Mouse (Mus musculus) spleen, adult 2 months (tissue): ENCODE measurements around the gene Olfr635. TPM values are rescaled to one million over a fixed set of nuclear protein-coding genes. Genes with fewer than 3 reads are reported as not detected.
"Not testable (repeated sequence)": the region's sequence is repeated elsewhere in the genome, so short reads cannot be mapped to it uniquely, and the experiment has no call there.

Source experiments
- DNase-seq, 2 experiments: peaks; one replicate each; pipeline versions ENCODE4 v3.0.0 to v3.0.0-alpha.2; 2012 to 2021; ENCODE audit warnings: low spot score in 2 of 2, low read depth in 1 of 2
- H3K27ac ChIP-seq: fragments of 200-500 bp; 2 replicates; pipeline ENCODE4 v1.5.1; 2012; ENCODE audit warnings: low read length, inconsistent platforms; ENCODE audit not compliant: insufficient read depth
- H3K27me3 ChIP-seq: fragments of 200-500 bp; 2 replicates; pipeline ENCODE4 v1.6.1; 2012; ENCODE audit warnings: mild to moderate bottlenecking, moderate library complexity, low read length, inconsistent platforms; ENCODE audit not compliant: control insufficient read depth, insufficient read depth
- H3K36me3 ChIP-seq: fragments of 200-500 bp; 2 replicates; pipeline ENCODE4 v1.6.1; 2012; ENCODE audit warnings: mild to moderate bottlenecking, low read length, inconsistent platforms; ENCODE audit not compliant: control insufficient read depth, insufficient read depth
- H3K4me1 ChIP-seq: fragments of 200-500 bp; 2 replicates; pipeline ENCODE4 v1.6.1; 2011; ENCODE audit warnings: inconsistent platforms; ENCODE audit not compliant: control insufficient read depth, insufficient read depth, insufficient read length
- H3K4me3 ChIP-seq: fragments of 200-500 bp; 2 replicates; pipeline ENCODE4 v1.5.1; 2011; ENCODE audit warnings: mild to moderate bottlenecking, inconsistent platforms; ENCODE audit not compliant: insufficient read depth, insufficient read length; ENCODE audit errors: extremely low read depth
- CTCF ChIP-seq: fragments of 200-500 bp; IDR thresholded peaks from 2 replicates; pipeline ENCODE4 v1.5.1; 2011; ENCODE audit warnings: mild to moderate bottlenecking, inconsistent platforms; ENCODE audit not compliant: insufficient read depth, insufficient read length, insufficient replicate concordance; ENCODE audit errors: extremely low read depth
- POLR2A ChIP-seq: fragments of 200-500 bp; IDR thresholded peaks from 2 replicates; pipeline ENCODE4 v1.6.1; 2011; ENCODE audit warnings: low read depth, low read length, inconsistent platforms
- WGBS: fragments of 180-500 bp; shearing (Covaris S2); methylation state at CpG from one replicate; pipeline ENCODE4 v1.1.7; 2018; 5-methylcytosine and 5-hydroxymethylcytosine counted together
- polyA plus RNA-seq: library from polyadenylated mRNA; depleted of rRNA; stranded (reverse); fragments of >200 nt; gene quantifications from 2 replicates; pipeline ENCODE4 v1.2.3, GENCODE M21; 2012; rRNA removed

Olfr635 gene
- not detected in 2 replicates for polyA plus RNA-seq

DNA sequence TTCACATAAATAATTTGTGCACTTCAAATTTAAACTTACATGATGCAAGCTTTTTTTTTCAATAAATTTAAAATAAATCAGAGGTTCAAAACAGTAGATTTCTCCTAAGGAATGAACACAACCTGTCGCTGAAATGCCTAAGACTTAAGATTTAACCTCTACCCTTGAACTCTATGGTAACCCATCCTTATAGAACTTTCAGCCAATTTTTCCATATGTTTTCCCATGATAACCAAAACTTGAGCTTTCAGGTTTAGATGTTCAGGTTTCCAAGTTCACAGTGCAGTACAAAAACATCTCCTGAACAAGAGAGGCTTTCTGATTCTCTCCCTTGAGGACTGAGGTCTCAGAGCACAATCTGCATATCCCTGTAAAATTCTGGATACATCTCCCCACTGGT, at the start of gene Olfr635:
TSS of gene Olfr635 (plus strand) at position 301 of the 400 bp plus-strand sequence.
- Histone ChIP-seq H3K4me3 (no peak within 1 kb of the TSS), H3K4me1 (no peaks in the 10 kb centered on the region), H3K27me3 (no peaks in the 10 kb centered on the region), H3K27ac (no peak within 1 kb of the TSS), H3K36me3 (no peaks in the 10 kb centered on the region)
- DNase-seq = no peak
- no peak for TF ChIP-seq POLR2A
- TF ChIP-seq CTCF = no peak
- 83% methylated on average over 1 of the region's 1 CpGs for WGBS

DNA sequence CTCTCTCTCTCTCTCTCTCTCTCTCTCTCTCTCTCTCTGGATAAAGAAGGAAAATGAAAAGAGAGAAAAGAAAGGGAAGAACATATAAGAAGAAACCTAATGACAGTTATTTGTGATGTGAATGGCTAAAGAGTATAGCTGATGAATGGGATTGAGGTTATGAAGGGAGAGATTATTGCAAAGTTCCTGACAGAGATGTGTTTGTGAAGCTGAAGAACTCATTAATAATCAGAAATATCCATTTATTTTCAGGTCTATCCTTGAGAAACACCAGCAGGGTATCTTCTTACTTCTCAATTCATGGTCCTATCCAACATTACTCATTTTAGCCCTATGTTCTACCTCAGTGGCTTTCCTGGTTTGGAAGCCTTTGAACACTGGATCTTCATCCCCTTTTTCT, 42.4 kb upstream of the Olfr635 start, which contains the start of gene Olfr631:
TSS of gene Olfr631 (plus strand) at position 301 of the 400 bp plus-strand sequence.
- no peaks in the 10 kb centered on the region for H3K4me1 ChIP-seq
- no peak within 1 kb of the TSS for H3K27ac ChIP-seq
- DNase-seq = no peak
- H3K27me3 ChIP-seq = no peaks in the 10 kb centered on the region
- TF ChIP-seq POLR2A (no peak), CTCF (no peak)
- H3K4me3 ChIP-seq = no peak within 1 kb of the TSS
- H3K36me3 ChIP-seq = no peaks in the 10 kb centered on the region

DNA sequence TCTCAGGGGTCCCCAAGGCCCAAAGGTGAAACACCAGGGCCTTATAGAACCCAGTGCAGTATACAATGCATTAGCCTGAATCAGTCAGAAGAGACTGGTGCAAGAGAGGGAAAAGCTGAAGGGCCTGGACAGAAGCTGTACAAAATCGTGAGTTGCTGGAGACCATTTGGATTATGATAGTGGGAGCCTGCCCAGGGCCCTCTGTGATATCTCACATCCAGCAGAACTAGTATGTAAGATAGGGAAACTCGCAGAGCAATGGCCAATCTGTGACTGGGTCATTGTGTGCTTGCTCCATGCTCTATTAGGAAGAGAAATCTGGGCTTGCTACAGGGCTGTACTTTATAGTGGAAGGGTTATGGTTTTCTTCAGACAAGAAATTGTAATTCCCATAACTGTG, 36.7 kb upstream of the Olfr635 start, which contains the start of gene Olfr632:
TSS of gene Olfr632 (plus strand) at position 84 of the 400 bp plus-strand sequence.
- no peak for DNase-seq
- Histone ChIP-seq H3K36me3 (no peaks in the 10 kb centered on the region), H3K4me3 (no peak within 1 kb of the TSS), H3K27ac (no peak within 1 kb of the TSS), H3K4me1 (no peaks in the 10 kb centered on the region), H3K27me3 (no peaks in the 10 kb centered on the region)
- 73% methylated on average over 2 of the region's 2 CpGs for WGBS
- TF ChIP-seq POLR2A = no peak
- TF ChIP-seq CTCF = no peak

DNA sequence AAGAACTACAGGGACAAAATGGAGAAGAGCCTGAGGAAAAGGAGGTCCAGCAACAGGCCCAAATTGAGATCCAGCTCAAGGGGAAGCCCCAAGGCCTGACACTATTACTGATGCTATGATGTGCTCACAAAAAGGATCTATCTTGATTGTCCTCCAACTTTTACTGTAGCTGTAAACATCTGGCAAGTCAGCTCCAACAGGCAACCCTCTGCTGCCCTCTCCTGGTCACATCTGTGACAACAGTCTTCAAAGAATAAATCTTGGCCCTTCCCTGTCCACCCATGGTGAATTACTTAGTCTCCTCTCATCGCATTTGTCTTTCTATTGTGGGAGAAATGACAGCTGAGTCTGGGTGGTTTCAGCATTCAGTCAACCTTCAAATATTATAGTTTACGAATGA, 28.2 kb upstream of the Olfr635 start:
- DNase-seq = peak; percentile 19 to 28
- TF ChIP-seq CTCF = peak; percentile 64; the same call in 1 of the 2 replicates
- TF ChIP-seq POLR2A = no peak
- no peak overlapping the region for H3K27ac ChIP-seq
- H3K4me1 ChIP-seq = no peaks in the 10 kb centered on the region
- WGBS = 26% methylated on average over 2 of the region's 2 CpGs
- no peak overlapping the region for H3K4me3 ChIP-seq
- H3K36me3 ChIP-seq = no peaks in the 10 kb centered on the region
- no peaks in the 10 kb centered on the region for H3K27me3 ChIP-seq

DNA sequence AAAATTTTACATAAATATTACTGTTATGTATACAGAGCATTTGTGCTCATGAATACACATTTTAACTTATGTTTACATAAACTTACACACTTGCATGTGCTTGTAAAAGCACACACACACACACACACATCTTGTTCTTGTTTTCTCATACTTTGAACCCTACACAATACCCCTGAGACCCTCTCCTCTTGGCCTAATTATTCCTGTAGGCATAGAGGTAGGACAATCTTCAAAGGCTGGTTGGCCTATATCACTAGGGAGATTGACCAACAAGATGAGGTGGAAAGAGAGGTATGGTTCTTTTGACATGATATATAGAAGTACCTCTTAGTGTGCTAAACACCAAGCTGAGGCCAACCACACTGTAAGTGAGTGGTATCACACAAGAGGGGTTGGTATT, 26.8 kb upstream of the Olfr635 start, which contains the start of gene Olfr633:
TSS of gene Olfr633 (plus strand) at position 301 of the 400 bp plus-strand sequence.
- TF ChIP-seq CTCF = no peak
- TF ChIP-seq POLR2A = no peak
- H3K27me3 ChIP-seq = no peaks in the 10 kb centered on the region
- no peaks in the 10 kb centered on the region for H3K36me3 ChIP-seq
- no peak for DNase-seq
- no peaks in the 10 kb centered on the region for H3K4me1 ChIP-seq
- H3K4me3 ChIP-seq = no peak within 1 kb of the TSS
- no peak within 1 kb of the TSS for H3K27ac ChIP-seq

DNA sequence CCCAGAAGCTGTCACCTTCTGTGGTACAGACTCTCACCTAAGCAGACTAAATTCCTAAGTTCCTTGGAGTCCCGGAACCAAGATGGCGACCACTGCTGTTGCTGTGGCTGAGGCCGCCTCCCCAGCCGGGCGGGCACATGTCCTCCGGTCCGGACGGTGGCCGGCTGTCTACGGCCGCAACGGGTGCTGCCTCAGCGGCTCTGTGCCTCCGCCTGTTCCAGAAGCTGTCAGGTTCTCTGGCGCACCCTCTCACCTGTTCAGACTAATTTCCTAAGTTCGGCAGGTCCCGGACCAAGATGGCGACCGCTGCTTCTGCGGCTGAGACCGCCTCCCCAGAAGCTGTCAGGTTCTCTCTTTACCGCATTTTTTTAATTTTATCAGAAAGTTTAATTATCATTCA, 4.1 kb upstream of the Olfr635 start:
- not testable (repeated sequence) for H3K4me1 ChIP-seq, H3K4me3 ChIP-seq, H3K27me3 ChIP-seq, H3K36me3 ChIP-seq, H3K27ac ChIP-seq, DNase-seq
- 96% methylated on average over 22 of the region's 22 CpGs for WGBS

DNA sequence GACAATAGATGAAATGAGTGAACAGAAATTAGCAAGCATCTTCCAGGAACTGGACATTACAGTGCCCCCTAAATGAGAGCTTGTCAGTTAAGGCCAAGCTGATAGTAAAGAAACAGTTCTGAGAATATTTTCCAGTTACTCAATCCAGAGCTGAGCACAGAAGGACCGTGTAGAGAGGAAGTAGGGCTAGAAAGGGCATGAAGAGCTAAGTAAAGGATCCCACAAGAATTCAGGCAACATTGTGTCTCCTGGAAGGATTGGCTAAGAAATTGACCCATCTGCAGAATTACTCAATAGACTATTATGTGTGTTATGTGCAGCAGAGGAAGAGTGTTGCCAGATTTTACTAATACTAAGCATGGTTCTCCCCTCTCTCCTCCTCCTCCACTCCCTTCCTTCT, 830 bp downstream of the Olfr635 start:
- no peak overlapping the region for H3K4me3 ChIP-seq
- no peak overlapping the region for H3K27ac ChIP-seq
- no peaks in the 10 kb centered on the region for H3K4me1 ChIP-seq
- H3K36me3 ChIP-seq = no peaks in the 10 kb centered on the region
- TF ChIP-seq CTCF (no peak), POLR2A (no peak)
- 53% methylated on average over 1 of the region's 1 CpGs for WGBS
- no peaks in the 10 kb centered on the region for H3K27me3 ChIP-seq
- no peak for DNase-seq

DNA sequence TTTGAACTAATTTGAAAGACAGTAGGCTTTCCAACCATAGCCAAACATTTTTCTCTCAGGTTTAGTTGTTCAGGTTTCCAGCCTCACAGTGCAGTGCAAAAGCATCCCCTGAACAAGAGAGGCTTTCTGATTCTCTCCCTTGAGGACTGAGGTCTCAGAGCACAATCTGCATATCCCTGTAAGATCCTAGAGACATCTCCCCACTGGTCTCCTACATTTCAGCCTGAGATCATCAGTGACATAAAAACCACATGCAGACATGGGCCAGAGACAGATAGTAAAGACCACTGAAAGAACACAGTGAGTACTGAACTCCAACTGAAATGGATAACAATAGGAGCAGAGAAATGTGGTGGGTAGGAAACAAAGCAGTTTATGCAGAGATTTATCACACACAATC, 27.5 kb downstream of the Olfr635 start, which contains the start of gene Olfr638:
TSS of gene Olfr638 (plus strand) at position 301 of the 400 bp plus-strand sequence.
- H3K36me3 ChIP-seq = no peaks in the 10 kb centered on the region
- H3K27ac ChIP-seq = no peak within 1 kb of the TSS
- no peak for TF ChIP-seq CTCF
- H3K4me1 ChIP-seq = no peaks in the 10 kb centered on the region
- H3K4me3 ChIP-seq = no peak within 1 kb of the TSS
- H3K27me3 ChIP-seq = no peaks in the 10 kb centered on the region
- no peak for DNase-seq
